Mouse (Mus musculus): ENCODE measurements at regions not wholly inside any gene's neighbourhood (a gene's known extent, or its start where the extent isn't known, plus 50 kb on each side); places are given as distances from the start of the nearest gene placed in this dataset.

- H3K4me2 ChIP-seq (ENCODE audit: low read length), result no peak overlapping the region
- WGBS, result 5% methylated on average over 9 of the region's 9 CpGs
Measured at GRCm38 (mm10) chr11:57904216-57904615, 71.6 kb upstream of the Hand1 start.

GRCm38 (mm10) chr11:57899335-57899734 lies 66.7 kb upstream of the Hand1 start:
- WGBS, result 25% methylated on average over 4 of the region's 4 CpGs
- H3K4me3 ChIP-seq (ENCODE audit: control insufficient read depth in 1 of 2, insufficient read depth in 1 of 2, low read depth in 1 of 2, low read length in 2 of 2), result no peak overlapping the region

More at GRCm38 (mm10) chr11:57904216-57904615, 71.6 kb upstream of the Hand1 start:
- H3K4me1 ChIP-seq (ENCODE audit: control insufficient read depth in 2 of 2, insufficient read depth in 2 of 2, low read length in 2 of 2), result peaks cover 5 to 6% of the 10 kb centered on the region in 2 experiments; a peak in 3 of 4 replicates
- no peak for ATAC-seq (ENCODE audit: insufficient number of reproducible peaks, insufficient read depth, low FRiP score, low read depth)
- H3K27ac ChIP-seq (replicated peaks in 1 of 2; ENCODE audit: control insufficient read depth in 1 of 2, insufficient read depth in 1 of 2, low read depth in 2 of 2, low read length in 2 of 2), result no peak overlapping the region
- no peaks in the 10 kb centered on the region for H3K36me3 ChIP-seq (ENCODE audit: control insufficient read depth, insufficient read depth, low read length)
- no peak overlapping the region for H3K4me3 ChIP-seq (ENCODE audit: control insufficient read depth in 1 of 2, insufficient read depth in 1 of 2, low read depth in 1 of 2, low read length in 2 of 2)
- H3K27me3 ChIP-seq (ENCODE audit: control insufficient read depth, insufficient read depth, low read length), result no peaks in the 10 kb centered on the region
- no peaks in the 10 kb centered on the region for H3K9me3 ChIP-seq (ENCODE audit: control insufficient read depth, low read length)
- H3K9ac ChIP-seq (ENCODE audit: low read length), result no peak overlapping the region

GRCm38 (mm10) chr11:57895497-57895896 lies 62.9 kb upstream of the Hand1 start:
- no peak for ATAC-seq (ENCODE audit: insufficient number of reproducible peaks, insufficient read depth, low FRiP score, low read depth)
- no peaks in the 10 kb centered on the region for H3K4me1 ChIP-seq (ENCODE audit: control insufficient read depth in 2 of 2, insufficient read depth in 2 of 2, low read length in 2 of 2)
- no peaks in the 10 kb centered on the region for H3K9me3 ChIP-seq (ENCODE audit: control insufficient read depth, low read length)
- WGBS, result 29% methylated on average over 1 of the region's 1 CpGs
- no peak overlapping the region for H3K4me2 ChIP-seq (ENCODE audit: low read length)
- H3K27ac ChIP-seq (replicated peaks in 1 of 2; ENCODE audit: control insufficient read depth in 1 of 2, insufficient read depth in 1 of 2, low read depth in 2 of 2, low read length in 2 of 2), result no peak overlapping the region
- H3K27me3 ChIP-seq (ENCODE audit: control insufficient read depth, insufficient read depth, low read length), result no peaks in the 10 kb centered on the region
- no peaks in the 10 kb centered on the region for H3K36me3 ChIP-seq (ENCODE audit: control insufficient read depth, insufficient read depth, low read length)
- no peak overlapping the region for H3K9ac ChIP-seq (ENCODE audit: low read length)
- no peak overlapping the region for H3K4me3 ChIP-seq (ENCODE audit: control insufficient read depth in 1 of 2, insufficient read depth in 1 of 2, low read depth in 1 of 2, low read length in 2 of 2)

More at GRCm38 (mm10) chr11:57899335-57899734, 66.7 kb upstream of the Hand1 start:
- no peaks in the 10 kb centered on the region for H3K27me3 ChIP-seq (ENCODE audit: control insufficient read depth, insufficient read depth, low read length)
- no peak for ATAC-seq (ENCODE audit: insufficient number of reproducible peaks, insufficient read depth, low FRiP score, low read depth)
- H3K4me2 ChIP-seq (ENCODE audit: low read length), result no peak overlapping the region
- no peak overlapping the region for H3K9ac ChIP-seq (ENCODE audit: low read length)
- H3K9me3 ChIP-seq (ENCODE audit: control insufficient read depth, low read length), result no peaks in the 10 kb centered on the region
- H3K36me3 ChIP-seq (ENCODE audit: control insufficient read depth, insufficient read depth, low read length), result no peaks in the 10 kb centered on the region
- no peak overlapping the region for H3K27ac ChIP-seq (replicated peaks in 1 of 2; ENCODE audit: control insufficient read depth in 1 of 2, insufficient read depth in 1 of 2, low read depth in 2 of 2, low read length in 2 of 2)
- H3K4me1 ChIP-seq (ENCODE audit: control insufficient read depth in 2 of 2, insufficient read depth in 2 of 2, low read length in 2 of 2), result peaks cover 4% of the 10 kb centered on the region in 2 experiments; a peak in 3 of 4 replicates

- H3K4me2 ChIP-seq (ENCODE audit: low read length), result no peak overlapping the region
- peaks cover 0 to 4% of the 10 kb centered on the region in 2 experiments; a peak in 2 of 4 replicates for H3K4me1 ChIP-seq (ENCODE audit: control insufficient read depth in 2 of 2, insufficient read depth in 2 of 2, low read length in 2 of 2)
- H3K27me3 ChIP-seq (ENCODE audit: control insufficient read depth, insufficient read depth, low read length), result 0 out of 2 replicates have a peak, but pooled peaks cover 3% of the 10 kb centered on the region
- H3K4me3 ChIP-seq (ENCODE audit: control insufficient read depth in 1 of 2, insufficient read depth in 1 of 2, low read depth in 1 of 2, low read length in 2 of 2), result no peak overlapping the region
- H3K9ac ChIP-seq (ENCODE audit: low read length), result no peak overlapping the region
- no peaks in the 10 kb centered on the region for H3K9me3 ChIP-seq (ENCODE audit: control insufficient read depth, low read length)
- 78% methylated on average over 15 of the region's 15 CpGs for WGBS
- H3K27ac ChIP-seq (replicated peaks in 1 of 2; ENCODE audit: control insufficient read depth in 1 of 2, insufficient read depth in 1 of 2, low read depth in 2 of 2, low read length in 2 of 2), result no peak overlapping the region
- no peaks in the 10 kb centered on the region for H3K36me3 ChIP-seq (ENCODE audit: control insufficient read depth, insufficient read depth, low read length)
- no peak for ATAC-seq (ENCODE audit: insufficient number of reproducible peaks, insufficient read depth, low FRiP score, low read depth)
Measured at GRCm38 (mm10) chr11:57882736-57883635, 50.4 kb upstream of the Hand1 start.

All from heart, embryonic 14.5 days (tissue).